Mouse (Mus musculus) cortical plate, adult 2 months (tissue): ENCODE data around the gene Ptprd.

Source experiments
- CTCF ChIP-seq: fragments of 200-500 bp; IDR thresholded peaks from 2 replicates; pipeline ENCODE4 v1.5.1; 2011; ENCODE audit warnings: mild to moderate bottlenecking, control low read depth, low read length; ENCODE audit not compliant: insufficient read depth; ENCODE audit errors: extremely low read depth
- POLR2A ChIP-seq: fragments of 200-500 bp; IDR thresholded peaks from 2 replicates; pipeline ENCODE4 v1.6.1; 2011; ENCODE audit warnings: mild to moderate bottlenecking, low read length, control low read depth; ENCODE audit not compliant: insufficient read depth; ENCODE audit errors: extremely low read depth

DNA sequence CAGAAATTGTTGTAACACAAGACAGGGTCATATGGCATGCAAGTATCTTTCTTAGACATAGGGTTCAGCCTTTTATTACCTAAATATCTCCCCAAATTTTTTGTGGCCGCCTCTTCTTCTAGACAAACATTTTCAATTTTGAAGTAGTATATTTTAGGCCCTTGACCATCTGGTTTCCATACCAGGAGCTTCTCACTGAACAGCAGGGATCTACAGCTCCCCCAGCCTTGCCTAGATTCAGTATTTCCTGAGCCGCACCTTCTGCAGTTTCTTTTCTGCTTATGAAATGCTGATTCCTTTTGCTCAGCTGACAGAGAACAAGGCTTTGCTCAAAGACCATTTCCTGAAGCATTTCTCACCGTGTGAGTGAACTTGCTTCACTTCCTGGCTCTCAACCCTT is 1686.5 kb downstream of the Ptprd start:
- no peak for TF ChIP-seq POLR2A
- TF ChIP-seq CTCF = no peak
